Mouse (Mus musculus) kidney, adult 18-20 months (tissue): ENCODE measurements around the gene Nfatc2.

ENCODE experiments used
- DNase-seq: peaks from one replicate; pipeline ENCODE4 v3.0.0; 2021

The Nfatc2 gene

DNA sequence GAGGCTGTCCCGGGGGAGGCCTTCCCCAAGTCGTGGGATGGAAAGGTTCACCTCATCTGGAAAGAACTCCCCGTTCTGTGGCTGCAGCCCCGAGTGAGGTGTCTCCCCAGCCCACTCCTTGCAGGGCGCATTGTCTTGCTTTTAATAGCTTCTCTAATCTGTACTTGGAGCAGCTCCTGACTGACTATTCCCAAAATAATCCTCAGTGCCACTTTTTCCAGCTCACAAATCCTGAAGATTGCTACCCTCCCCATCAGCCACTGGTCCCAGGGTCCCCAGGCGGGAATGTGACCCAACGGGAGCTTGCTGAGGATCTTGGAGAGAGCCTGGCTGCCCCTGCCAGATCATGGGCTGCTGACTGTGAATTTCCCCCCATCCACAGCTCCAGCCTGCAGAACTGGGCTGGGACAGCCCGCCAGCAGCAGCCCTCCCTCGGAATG is 6.7 kb upstream of the Nfatc2 start:
- no peak for DNase-seq

DNA sequence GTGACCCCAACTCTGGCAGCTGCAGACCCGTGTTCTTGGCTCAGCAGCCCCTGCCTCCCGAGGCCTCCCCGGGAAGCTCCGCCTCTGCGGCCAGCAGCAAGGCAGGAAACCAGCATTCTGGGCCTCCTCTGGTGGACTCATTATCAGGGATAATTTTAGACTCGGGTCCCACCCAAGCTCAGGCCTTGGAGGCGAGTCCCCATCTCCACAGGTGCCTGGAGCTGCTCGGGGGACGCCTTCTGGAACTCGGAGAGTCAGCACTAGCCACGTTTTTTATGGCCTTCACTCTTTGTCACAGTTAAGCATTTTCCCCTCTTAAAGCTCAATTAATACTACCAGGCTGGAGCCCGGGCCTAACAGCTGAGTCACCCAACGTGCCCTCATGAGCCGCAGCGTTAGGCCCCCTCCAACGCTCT is 3.2 kb upstream of the Nfatc2 start:
- no peak for DNase-seq

DNA sequence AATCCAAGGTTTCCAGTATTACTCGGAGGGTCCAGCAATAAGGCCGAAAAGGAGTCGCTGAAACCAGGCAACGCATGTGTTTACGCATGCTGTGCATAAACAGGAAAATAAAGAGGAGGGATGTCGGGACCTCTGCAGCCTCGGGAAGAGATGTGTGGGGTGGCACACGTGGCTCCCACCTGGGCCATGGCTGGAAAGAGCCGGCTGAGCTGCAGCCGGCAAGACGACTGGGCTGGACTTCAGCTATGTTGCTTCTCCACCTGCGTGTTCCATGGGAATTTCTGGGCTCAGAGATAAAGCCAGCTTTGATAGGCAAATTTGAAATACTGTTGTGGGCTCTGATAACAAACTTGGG is 907 bp upstream of the Nfatc2 start:
- DNase-seq: no peak

DNA sequence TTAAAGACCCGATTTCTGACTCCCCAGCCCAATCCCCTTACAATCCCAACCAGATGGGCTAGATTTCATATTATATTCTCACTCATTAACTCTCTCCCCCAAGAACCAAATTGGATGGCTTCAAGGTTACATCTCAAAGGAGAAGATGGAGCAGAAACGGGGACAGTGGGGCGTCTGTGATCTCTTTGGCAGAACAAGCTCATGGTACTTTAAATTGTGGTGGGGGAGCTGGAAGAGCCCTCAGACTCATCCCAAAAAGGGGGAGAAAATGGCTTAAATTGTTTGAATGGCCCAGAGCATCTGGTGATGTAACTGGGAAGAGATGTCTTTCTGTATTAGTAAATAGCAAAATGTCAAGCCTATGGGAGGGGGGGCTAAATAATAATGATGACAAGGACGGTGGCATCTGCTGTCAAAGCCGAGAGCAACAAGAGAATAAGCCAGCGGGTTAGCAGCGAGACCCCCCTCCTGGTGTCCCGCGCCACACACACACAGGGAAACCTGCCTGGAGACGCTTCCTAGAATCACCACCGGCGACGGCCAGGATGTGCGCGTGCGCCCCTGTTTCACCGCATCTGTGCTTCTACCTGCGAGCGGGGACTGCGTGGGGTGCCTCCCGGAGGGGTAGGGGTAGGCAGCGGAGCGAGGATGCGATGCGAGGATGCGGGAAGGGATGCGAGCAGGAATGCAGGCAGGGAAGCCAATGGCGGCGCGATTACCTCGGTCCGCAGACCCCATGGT is 537 bp downstream of the Nfatc2 start:
- DNase-seq: no peak

DNA sequence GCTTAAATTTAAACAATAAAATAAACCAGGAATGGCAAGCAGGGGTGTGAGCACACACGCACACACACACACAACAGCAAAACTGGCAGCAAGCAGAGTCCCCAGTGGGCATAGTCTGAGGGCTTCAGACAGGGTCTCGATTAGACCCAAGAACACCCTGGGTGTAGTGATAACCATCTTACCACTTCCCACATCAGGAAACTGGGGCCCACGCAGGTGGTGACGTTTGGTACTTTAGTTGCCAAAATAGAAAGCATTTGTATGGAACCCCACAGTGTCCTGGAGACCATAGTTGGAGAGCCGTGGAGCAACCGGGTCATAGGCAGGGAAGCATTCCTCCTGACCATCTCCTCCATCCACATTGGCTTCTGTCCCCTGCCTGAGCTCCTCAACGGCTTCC is 5.8 kb downstream of the Nfatc2 start:
- DNase-seq: no peak

DNA sequence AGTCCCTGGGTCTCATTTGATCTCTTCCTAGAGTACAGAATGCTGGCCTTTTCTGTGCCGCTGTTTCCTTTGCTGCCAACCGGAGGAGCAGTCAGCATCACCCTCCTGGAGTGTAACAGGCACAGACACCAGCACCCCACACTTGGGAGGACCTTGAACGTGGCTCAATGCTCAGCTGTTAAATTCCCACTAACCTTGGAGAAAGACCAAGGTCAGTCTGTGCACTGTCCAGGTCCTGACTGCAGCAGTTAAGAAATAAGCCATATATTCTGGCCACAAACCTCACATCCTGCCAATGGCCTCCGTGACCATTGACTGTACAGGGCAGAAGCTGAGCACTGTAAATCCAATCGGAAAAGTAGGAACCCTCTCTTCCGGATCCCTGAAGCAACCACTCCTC is 7.8 kb downstream of the Nfatc2 start:
- DNase-seq: no peak

DNA sequence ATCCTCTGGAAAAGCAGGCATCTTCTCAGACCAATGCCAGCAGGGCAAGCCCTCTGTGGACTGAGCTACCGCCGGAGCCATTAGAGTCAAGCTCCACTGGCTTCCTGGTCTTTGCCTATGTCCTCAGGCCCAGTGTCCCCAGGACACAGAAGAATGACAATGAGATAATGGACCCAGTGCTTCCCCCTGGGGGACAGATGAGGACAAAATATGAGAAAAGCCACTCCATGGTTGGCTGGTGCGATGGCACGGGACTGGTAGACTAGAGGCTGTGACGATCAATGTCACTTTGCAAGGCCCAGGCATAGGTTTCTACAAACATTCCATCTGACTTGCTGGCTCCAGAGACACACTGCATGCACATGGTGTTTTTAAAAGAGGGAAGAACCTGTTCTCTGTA is 8.5 kb downstream of the Nfatc2 start:
- no peak for DNase-seq

DNA sequence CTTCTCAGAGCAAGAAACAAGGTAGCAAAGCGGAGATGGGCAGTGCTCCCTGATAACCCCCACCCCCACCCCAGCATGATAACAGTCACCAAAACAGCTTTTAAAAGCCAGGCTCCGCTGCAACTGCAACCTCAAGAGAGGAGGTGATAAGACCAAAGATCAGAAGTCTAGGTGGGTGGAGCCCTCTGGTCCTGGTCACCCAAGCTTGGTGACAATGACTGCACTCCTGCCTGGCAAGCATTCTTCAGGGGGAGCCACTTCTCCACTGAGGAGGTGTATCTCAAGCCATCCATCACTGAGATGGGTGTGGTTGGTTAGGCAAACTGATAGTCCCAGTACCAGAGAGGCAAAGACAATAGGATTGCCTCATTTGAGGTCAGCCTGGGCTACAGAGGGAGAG is 10.4 kb downstream of the Nfatc2 start:
- no peak for DNase-seq

DNA sequence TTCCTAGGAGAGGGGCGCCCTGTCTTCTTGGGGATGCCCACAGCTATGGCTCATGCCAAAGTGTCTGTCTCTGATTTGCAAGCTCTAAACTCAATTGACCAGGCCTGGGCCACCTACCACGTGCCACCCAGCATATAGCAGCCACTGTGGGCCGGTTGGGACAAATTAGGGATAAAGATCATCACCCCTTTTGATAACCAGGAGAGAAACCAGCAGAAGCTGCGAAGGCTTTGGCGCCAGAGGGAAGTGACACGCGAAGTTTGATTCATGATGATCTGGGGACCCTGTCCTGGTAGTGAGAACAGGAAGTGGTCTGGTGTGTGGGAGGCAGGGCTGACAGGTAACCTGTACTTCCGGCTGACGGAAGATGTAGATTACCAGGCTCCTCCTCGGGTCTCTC is 10.9 kb downstream of the Nfatc2 start:
- DNase-seq: no peak

DNA sequence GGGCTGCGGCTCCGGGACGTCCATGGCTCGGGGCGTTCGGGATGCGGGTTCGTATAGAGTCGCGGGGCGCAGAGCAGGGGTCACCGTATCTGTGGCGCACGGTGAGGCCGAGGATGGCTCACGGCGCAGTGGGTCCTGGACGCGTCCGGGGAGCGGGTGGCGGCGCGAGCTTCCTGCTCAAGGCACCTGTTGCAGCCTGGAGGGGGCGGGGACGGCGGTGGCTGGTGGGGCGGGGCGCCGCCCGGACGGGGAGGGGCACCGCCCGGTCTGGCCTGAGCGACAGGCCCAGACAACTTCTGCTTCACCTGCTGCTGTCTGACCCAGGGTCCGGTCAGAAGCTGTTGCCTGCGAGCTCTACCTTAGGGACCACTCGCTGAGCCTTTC is 11.3 kb downstream of the Nfatc2 start:
- DNase-seq: peak; percentile 74

DNA sequence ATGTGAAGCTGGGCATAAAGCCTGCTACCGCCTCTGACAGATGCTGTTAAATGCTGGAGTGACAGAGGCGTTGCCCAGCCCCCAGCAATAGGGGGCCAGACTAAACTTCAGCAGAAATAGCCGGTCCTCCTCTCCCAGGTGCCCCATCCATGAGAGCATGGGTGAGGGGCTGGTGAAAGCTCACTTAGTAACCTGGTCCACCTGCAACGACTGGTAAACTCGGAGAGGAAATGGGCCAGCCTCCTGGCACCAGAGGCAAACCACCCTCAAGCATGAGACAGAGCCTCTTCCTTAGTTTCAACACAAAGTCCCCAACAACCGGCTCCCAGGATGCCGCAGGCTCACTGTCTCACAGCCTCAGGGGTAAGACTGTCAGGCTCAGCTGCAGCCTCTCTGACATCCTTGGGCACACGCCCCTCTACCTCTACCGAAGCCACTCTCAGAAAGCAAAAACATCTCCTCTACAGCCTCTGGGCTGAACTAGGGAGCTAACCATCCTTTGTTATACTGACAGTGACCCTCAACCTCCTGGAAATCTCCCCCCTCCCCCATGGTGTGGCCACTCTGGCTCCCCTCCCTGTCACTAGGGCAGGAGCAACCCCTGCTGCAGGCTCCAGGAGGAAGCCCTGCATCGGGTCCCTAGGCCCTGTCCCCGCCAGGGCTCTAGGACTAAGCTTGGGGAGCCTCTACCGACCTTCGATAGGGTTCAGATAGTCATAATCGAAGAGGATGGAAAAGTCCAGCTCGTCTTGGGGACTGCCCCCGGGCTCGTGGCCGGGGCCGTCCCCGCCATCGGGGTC is 11.9 kb downstream of the Nfatc2 start:
- no peak for DNase-seq

DNA sequence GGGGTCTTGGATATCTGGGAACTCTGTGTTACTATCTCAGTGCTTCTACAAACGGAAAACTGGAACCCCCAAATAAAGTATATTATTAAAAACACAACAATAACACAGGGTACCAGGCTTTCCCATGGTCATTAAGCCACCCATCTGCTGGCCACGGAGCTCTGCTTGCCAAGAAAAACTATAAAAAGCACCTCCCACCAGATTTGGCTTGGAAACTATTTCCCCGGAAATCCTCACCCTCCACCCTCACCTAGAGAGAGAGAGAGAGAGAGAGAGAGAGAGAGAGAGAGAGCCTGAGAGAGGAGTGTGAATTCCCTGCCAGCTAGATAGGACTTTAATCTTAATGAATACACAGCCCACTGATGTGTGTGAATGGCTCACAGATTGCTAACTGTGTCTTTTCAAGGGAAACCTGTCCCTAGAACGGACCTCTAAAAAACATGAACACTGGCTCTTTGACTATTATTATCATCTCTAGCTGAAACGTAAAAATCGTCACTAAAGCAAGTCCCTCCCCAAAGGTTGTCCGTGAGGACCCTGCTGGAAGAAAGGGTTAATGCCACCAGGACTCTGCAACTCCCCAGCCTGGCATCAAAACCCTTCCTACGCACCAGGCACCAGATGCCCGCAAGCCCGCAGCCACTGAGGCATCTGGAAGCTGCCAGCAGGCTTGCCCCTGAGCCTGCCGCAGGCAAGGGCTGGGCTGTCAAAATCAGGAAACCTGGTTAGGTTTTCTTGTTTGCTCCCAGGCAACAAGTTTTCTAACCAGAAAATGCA is 12.7 kb downstream of the Nfatc2 start:
- DNase-seq: no peak

DNA sequence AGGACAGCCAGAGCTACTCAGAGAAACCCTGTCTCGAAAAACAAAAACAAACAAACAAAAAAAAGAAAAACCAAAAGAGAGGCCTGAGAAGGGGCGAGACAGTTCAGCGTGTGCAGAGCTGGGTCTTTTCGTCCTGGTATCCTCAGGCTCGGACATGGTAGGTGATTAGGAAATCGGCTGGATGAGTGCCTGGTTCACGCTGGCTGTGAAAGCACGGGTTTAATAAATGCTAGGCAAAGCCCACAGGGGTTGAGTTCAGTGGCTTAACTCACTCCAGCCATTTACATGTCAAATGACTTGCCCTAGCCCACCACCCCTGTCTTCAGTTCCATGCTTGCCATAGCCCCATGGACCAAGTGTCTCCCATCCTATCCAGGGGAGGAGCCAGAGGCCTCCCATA is 14.3 kb downstream of the Nfatc2 start:
- DNase-seq: peak; percentile 45

DNA sequence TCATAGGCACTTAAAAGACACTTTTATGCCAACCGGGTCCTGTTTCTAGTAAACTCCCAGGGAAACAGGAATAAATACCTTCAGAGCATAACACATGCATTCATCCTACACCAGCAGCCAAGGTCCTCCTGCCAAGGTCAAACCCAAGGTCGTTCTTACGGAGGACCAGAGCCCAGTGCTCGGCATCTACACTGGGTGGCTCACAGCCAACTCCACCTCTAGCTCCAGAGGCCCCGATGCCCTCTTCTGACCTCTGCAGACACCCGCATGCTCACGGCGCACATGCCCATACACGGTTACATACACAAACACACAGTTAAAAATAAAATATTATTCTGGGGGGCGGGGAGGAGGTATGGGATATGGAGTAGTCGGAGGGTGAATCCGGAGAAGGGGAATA is 14.9 kb downstream of the Nfatc2 start:
- DNase-seq: no peak

DNA sequence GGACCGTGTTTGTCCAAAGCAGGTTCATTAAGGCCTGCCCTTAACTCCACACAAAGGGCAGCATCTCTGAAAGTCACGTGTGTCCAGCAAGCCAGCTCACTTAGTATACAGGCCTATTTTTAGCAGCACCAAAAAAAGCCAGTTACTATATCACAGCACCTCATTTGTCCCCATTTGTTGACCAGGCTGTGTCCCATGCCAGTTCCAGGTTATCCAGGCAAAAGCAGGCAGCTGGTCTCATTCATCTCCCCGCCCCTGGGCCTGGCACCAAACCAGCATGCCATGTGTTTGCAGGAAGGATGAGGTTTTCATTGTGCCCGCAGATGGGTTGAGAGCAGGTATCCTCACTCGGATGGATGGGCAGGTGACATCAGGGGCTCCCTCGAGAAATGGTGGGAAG is 16.6 kb downstream of the Nfatc2 start:
- no peak for DNase-seq

DNA sequence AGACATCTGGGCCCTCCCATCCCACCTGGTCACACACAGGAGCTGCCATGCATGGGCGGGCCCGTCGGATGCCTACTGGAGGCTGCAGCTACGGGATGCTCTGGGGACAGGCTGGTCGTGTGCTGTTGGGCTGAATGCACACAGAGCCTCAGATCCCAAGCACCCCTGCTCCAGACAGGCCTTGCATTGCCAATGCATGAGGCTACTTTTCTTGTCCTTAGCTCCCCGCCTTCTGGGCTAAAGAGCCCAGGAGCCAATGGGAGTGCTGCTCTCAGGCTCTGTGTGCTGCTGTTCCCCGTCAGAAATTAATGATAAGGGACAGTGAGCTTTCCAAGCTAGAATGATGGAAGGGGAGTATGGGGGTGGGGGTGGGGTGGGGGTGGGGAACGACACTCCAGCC is 17.0 kb downstream of the Nfatc2 start:
- DNase-seq: no peak

DNA sequence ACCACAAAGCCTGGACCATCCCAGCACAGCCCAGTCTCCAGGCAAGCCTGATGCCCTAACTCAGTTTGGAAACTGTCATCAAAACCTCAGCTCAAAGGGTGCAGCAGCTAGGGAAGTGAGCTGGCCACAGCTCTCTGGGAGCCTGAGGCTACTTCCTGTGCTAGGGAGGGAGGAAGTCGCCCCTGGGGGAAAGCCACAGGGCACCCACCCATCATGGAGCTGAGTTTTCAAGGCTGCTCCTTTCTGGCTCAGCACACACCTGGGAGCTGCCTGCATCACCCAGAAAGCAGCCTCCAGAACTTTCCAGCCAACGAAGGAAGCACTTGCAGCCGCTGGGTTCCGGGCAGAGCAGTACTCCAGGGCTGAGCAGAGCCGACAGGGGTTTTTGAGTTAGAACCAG is 18.4 kb downstream of the Nfatc2 start:
- DNase-seq: no peak

DNA sequence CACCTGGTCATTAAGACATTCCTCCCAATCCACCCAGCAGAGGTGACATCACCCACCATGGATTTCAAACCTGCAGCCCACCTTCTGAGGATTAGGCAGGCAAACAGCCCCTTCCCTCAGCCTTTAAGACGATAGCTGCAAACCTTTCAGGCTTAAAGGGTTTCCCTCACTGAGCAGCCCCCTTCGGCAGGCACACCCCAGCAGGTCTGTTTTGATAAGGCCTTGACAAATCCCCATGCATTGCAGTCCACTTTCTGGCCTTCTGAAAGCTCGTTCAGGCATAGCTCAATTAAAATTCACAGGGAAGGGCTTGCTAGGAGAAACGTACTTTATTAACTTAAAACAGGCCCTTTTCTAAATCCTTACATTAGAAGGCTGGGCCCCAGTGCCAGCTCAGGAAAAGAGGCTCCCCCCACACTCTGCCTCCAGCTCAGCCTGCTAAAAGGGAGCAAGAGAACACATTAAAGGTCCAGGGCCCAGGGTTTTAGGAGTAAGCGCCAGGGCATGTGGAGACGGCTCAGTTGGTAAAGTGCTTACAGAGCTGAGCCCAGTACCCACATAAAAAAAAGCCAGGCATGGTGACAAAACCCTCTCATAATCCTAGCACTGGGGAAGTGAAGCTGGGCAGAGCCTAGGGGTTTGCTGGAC is 20.1 kb downstream of the Nfatc2 start:
- no peak for DNase-seq

DNA sequence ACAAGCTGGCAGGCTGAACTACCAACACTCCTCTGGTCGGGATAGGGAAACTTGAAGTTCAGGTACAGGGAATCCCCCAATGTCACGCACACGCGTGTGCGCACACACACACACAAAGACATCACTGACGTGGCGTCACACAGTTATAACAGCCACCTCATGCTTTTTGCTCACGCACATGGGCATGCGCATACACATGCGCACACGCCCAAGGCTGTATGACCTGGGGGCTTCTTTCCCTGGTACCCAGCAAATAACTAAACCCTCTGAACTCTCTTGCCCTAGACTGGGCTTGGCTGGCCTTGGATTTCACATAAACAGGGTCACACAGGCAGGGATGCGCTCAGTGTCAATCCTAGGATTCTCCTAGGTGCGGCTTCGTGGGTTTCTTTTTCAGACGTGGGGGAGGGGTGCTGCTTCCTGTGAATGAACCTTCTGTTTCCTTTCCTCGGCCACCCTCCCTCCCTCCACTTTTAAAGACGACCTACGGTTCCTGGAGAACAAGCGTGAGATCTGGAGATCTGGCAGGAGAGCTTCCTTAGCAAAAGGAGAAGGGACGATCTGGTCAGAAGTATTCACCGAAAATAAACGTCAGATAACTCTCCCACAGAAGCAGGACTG is 21.1 kb downstream of the Nfatc2 start:
- DNase-seq: no peak

DNA sequence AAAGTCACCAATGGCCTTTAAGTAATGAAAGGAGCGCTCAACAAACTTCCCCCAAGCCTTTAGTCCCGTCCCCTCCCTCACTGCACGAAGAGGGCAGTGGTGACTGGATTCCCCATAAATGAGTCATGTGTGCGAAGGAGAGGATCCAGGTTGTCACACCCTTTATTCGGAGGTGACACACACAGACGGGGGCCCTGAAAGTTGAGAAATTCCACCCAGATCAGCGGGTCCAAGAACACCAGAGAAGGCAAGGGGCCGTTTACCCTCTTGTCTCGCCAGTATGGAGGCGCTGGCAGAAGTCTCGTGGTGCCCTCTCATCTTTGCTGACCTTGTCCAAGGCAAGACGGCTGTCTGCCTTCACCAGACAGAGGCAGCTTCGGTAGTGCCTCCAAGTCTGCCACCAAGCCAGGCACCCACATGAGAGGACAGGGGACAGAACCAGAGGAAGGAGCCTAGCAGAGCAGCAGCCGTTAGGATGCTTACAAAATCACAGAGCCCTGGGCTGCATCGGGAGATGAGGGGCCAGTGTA is 21.8 kb downstream of the Nfatc2 start:
- no peak for DNase-seq

DNA sequence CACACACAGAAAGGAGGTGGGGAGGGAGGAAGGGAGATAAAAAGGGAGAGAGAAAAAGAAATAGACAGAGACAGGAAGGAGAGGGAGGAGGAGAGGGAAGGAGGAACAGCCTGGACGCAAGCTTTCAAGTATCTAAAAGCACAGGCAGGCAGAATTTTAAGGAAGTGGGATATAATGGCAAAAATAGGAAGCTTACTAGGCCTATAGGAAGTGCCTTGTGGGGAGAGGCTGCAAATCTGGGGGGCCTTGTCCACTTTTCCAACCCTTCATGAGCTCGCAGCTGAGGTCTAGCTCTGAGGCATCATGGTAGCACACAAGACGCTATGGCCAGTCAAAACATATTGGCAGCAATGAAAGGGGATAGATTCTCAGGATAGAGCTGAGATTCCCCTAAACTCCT is 22.3 kb downstream of the Nfatc2 start:
- no peak for DNase-seq

DNA sequence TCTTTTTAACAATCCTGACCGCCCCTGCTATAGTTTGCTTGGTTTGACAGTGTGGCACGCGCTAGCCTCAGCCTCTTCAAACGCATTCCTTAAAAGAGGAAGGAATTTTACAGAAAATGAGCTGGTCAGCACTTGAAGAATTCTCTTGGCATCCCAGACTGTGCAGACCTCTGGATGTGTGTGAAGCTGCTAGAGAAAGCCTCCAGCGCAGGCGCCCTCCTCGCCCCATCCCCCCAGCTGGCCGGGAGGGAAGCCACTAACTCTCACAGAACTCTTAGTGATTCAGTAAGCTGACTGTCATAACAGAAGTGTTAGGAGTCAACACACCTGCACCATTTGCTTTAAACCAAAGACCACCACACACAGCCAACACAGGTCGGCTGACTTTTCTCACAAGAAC is 23.3 kb downstream of the Nfatc2 start:
- no peak for DNase-seq

DNA sequence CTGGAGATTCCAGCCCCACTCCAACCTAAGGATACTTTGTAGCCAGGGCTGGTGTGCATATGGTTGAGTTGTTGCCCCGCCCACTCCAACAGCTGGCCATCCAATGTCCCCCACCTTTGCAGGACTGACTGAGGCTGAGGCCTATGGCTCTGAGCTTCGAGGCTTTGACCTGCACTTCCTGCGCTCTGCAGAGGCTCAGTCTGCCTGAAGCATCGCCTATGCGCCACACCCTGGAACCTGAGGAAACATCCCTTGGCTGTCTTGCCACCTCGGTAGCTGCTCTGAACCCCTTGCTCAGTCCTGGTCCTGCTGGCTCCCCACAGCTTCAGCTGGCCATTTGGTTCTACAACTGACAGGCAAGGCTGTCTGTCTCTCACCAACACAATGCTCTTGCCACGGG is 24.1 kb downstream of the Nfatc2 start:
- DNase-seq: no peak
